Mouse (Mus musculus) macrophage (primary cell): ENCODE data around the gene Fam72a. TPM values are rescaled to one million over a fixed set of nuclear protein-coding genes. Genes with fewer than 3 reads are reported as not detected.
"Not testable (repeated sequence)": the region's sequence is repeated elsewhere in the genome, so short reads cannot be mapped to it uniquely, and the experiment has no call there.

Experiments used
- H3K27ac ChIP-seq: fragments of 350-480 bp; formaldehyde crosslinking; 2 replicates; pipeline ENCODE4 v1.9.0; 2021
- H3K36me3 ChIP-seq: fragments of 350-480 bp; formaldehyde crosslinking; 2 replicates; pipeline ENCODE4 v1.9.0; 2021; ENCODE audit errors: inconsistent target
- H3K4me3 ChIP-seq: fragments of 350-480 bp; formaldehyde crosslinking; 2 replicates; pipeline ENCODE4 v1.9.0; 2021; ENCODE audit errors: inconsistent target
- H3K79me2 ChIP-seq: fragments of 350-480 bp; formaldehyde crosslinking; 2 replicates; pipeline ENCODE4 v1.9.0; 2021; ENCODE audit errors: inconsistent target
- WGBS: methylation state at CpG from one replicate; pipeline ENCODE4 v1.1.7; 2026; ENCODE audit warnings: inconsistent platforms; ENCODE audit not compliant: missing documents; 5-methylcytosine and 5-hydroxymethylcytosine counted together
- polyA plus RNA-seq: library from polyadenylated mRNA; stranded (reverse); fragments of 250-400 nt; gene quantifications from 3 replicates; pipeline ENCODE4 v1.2.4, GENCODE M21; 2018; ENCODE audit warnings: inconsistent platforms

The Fam72a gene
- polyA plus RNA-seq, 1 experiment from 2014 or later: 1.5 TPM

DNA sequence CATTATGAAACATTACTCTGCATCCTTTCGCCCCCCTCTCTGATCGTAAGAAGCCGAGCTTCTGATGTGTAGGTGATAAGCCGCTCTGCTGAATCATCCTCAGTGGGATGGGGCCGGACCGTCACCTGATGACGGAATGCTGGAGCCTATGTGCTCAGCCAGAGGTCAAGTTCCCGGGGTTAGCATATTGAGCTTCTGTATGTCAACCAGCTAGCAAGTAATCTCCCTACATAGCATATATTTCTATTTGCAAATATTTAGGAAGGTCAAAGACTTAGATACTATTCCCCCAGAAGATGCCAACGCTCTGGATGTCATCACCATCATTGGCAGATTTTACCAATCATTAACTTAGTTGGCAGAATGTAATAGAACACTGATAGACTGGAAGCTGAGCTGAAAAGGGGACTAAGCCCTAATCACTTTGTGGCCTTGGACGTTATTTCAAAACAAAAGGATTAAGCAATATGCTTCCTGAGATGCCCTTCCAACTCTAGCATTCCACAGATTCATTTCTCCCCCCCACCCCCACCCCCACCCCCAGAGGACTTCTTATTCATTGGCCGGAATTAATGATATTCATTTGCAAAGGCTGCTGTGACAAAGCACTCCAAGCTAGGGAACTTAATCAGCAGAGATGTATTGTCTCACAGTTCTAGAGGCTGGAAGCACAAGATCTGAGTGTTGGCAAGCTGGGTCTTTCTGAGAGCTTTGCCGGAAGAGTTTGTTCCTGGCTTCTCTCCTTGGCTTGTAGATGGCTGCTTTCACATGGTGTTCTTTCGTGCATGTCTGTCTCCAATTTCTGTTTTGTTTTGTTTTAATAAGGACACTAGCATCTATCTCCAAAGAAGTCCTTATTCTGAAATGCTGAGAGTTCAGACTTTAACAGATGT, 19.3 kb downstream of the Fam72a start:
- Histone ChIP-seq H3K36me3 (no peaks in the 10 kb centered on the region), H3K27ac (no peak overlapping the region), H3K79me2 (no peaks in the 10 kb centered on the region), H3K4me3 (no peak overlapping the region)
- 84% methylated on average over 13 of the region's 13 CpGs for WGBS

DNA sequence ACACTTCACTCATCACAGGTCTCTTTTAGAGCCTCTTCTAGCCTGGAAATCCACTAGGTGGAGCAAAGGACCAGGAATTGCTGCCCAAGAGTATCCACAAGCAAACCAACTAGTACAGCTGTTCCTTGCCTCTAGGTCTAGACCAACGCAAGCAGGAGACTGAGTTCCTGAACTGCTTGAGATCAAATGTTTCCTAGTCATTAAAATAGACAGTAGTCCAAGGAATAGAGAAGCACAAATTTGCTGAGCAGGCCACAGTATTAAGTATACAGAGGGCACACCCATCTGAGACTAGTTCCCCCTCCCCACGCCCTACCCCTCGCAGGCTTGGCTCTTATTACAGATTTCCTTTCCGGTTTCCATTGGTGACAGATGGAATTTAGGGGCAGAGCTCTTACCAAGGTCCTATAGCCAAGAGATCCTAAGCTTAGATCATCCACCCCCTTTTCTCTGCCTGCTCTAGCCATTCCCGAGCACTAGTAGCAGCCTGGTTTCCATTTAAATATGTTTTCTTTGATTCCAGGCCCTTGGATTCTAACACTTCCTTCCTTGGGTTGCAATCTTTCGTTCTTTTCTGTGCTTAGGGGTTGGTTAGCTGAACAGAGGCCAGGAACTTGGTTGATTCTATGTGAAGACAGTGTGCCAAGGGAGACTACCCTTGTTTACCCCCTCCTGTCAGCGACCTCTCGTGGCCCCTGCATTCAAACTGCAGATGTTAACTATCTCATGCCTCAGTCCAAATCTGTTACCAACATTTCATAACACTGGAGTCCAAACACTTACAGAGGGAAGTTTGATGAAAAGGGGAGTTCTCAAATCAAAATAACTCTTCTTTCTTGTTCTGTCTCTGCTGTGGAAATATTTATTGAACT, 21.0 kb downstream of the Fam72a start:
- Histone ChIP-seq H3K36me3 (no peaks in the 10 kb centered on the region), H3K4me3 (no peak overlapping the region), H3K79me2 (no peaks in the 10 kb centered on the region), H3K27ac (no peak overlapping the region)
- WGBS: 54% methylated on average over 8 of the region's 8 CpGs

DNA sequence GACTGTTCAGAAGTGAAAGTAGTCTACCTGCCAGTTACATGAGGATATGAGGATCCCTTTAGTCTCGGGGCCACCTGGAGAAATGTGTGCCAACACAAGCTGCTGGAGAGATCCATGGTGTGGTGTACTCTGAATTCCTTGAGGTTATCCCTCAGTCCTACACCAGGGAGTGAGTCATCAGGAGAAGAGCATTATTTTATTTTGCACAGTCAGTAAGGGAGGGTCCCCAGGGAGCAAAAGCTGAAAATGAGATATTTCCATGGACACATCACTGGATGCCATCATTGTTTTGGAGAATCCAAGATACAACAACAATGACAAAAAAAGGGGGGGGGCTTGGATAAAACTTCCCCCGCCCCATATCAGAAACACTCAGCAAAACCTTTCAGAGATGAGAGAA, 24.3 kb downstream of the Fam72a start:
- 90% methylated on average over 2 of the region's 2 CpGs for WGBS
- Histone ChIP-seq H3K36me3 (no peaks in the 10 kb centered on the region), H3K27ac (no peak overlapping the region), H3K4me3 (no peak overlapping the region), H3K79me2 (no peaks in the 10 kb centered on the region)

DNA sequence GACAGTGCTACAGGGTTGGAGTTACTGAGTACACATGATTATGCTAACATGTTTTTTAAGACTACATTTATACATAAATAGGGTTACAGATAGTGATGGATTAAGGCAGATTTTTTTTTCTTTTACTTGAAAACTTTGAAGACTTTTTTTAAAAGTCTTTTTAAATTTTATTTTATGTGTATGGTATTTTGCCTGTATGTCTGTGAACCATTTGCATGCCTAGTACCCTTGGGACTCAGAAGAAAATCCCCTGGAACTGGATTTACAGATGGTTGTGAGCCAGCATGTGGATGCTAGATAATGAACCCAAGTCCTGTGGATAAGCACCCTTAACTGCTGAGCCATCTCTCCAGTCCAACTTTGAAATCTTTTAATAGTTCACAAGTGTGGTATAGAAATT, 25.7 kb downstream of the Fam72a start:
- Histone ChIP-seq H3K36me3 (no peaks in the 10 kb centered on the region), H3K79me2 (no peaks in the 10 kb centered on the region), H3K4me3 (no peak overlapping the region), H3K27ac (no peak overlapping the region)

DNA sequence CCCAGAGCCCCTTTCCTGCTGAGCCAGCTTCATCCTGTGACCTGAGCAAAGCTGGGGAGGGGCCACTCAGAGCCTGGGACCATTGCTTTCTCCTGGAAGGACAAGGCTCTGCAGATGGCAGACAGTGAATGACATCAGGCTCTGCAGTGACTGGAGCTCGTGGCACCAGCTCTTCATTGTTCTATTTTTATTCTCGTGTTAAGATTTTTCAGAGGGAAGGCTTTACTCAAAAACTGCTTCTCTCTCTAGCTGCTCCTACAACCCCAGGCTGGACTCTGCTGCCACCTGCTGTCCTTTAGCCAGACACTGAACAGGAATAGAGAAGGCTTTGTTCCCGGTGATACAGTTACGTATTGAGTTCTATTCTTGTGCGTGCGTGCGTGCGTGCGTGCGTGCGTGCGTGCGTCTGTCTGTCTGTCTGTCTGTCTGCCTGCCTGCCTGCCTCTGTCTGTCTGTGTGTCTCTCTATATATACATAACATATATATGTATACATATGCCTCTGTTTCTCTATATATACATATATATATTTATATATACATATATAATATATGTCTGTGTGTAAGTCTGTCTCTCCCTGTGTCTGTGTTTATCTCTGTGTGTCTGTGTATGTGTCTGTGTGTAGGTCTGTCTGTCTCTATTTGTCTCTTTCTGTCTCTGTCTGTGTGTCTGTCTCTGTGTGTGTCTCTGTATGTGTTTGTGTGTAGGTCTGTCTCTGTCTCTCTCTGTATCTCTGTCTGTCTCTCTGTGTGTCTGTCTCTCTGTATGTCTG, 27.5 kb downstream of the Fam72a start:
- H3K4me3 ChIP-seq: no peak overlapping the region
- 0% methylated on average over 13 of the region's 13 CpGs for WGBS
- H3K27ac ChIP-seq: peak overlapping the region; percentile 50

DNA sequence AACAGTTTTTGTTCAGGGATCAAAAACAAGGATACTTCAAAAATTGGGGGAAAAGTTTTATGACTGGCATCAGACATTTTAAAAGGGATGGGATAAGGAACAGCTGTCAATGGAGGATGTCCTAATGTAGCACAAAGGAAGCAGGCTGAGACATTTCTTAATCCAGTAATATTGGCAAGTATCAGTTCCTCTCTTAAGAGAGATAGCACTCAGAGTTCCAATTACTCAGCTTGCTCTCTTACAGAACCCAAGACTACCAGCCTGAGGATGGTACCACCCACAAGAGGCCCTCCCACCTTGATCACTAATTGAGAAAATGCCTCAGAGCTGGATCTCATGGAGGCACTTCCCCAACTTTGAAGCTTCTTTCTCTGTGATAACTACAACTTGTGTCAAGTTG, 32.8 kb downstream of the Fam72a start:
- H3K27ac ChIP-seq: peak overlapping the region; percentile 47
- no peaks in the 10 kb centered on the region for H3K79me2 ChIP-seq
- no peaks in the 10 kb centered on the region for H3K36me3 ChIP-seq
- H3K4me3 ChIP-seq: no peak overlapping the region

More for the DNA sequence above, 27.5 kb downstream of the Fam72a start:
- Histone ChIP-seq H3K79me2 (no peaks in the 10 kb centered on the region), H3K36me3 (no peaks in the 10 kb centered on the region)

DNA sequence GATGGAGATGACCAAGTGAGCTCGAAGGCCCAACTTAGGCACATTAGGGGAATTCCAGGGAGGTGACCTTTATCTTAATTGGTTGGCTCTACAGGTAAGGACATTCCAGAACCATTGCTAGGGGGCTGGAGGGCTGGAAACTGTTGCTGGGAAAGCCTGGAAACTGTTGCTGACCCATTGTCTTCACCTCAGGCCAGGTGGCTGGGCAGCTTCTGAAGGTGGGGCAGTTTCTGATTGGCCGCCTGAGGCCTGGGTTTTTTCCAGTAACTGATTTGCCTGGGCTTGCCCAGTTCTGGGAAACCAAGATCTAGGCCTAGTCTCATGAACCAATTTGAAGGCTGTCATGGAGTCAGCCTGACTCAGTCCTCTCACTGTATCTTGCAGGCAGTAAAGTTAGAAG, 34.4 kb downstream of the Fam72a start:
- no peak overlapping the region for H3K27ac ChIP-seq
- H3K36me3 ChIP-seq: no peaks in the 10 kb centered on the region
- 91% methylated on average over 2 of the region's 2 CpGs for whole genome bisulfite sequencing
- H3K4me3 ChIP-seq: no peak overlapping the region
- no peaks in the 10 kb centered on the region for H3K79me2 ChIP-seq

DNA sequence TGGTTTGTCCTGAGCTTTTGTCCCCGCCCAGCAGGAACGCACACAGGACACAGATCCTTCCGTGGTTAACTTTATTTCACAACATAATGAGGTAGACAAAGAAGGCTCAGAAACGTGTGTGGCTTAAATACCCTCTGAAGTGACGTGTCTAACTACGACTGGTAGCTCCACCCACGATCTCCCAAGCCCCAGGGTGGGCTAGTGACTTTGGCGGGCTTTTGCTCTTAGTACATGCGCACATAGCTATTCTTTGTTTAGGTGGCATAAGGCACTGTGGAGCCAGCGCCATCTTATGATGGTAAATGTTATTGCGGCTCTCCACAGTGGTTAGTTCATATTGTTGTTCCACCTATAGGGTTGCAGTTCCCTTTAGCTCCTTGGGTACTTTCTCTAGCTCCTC, 38.4 kb downstream of the Fam72a start:
- not testable (repeated sequence) for H3K79me2 ChIP-seq, H3K27ac ChIP-seq, H3K36me3 ChIP-seq, H3K4me3 ChIP-seq
- 9% methylated on average over 11 of the region's 11 CpGs for WGBS

DNA sequence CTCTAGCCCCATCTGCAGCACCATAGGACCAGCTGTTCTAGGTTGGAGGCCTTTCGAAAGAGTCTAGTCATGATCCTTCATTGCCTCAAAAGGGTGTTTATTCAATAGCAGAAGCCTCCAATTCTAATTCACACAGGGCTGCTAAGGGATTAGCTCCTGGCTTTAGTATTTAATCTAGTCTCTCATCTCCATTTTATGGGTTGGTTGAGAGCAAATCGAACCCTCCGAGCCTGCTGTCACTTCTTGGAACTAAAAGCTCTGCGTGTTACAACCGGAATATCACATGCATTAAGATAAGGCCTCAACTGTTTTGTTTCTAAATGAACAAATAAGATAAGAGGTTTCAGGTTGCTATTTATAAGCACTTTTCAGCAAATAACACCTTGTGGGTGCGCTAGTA, 42.0 kb downstream of the Fam72a start:
- Histone ChIP-seq H3K4me3 (no peak overlapping the region), H3K79me2 (no peaks in the 10 kb centered on the region), H3K27ac (no peak overlapping the region), H3K36me3 (no peaks in the 10 kb centered on the region)
- 96% methylated on average over 6 of the region's 6 CpGs for WGBS

DNA sequence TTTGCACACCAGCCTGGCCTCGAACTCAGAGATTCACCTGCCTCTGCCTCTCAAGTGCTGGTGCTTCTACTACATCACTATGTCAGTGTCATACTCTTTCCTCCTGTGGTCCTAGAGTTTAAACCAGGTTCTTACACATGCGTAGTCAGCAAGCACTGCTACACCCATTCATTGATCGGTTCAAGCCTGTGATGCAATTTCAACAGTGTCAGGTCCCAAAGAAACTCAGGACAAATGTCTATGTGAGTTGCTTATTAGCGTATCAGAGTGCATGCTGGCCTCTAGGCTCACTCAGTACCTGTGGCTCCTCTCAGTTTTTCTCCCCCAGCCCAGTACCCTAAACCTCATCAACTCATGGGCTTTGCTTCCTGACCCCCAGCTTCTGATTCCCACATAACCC, 42.7 kb downstream of the Fam72a start:
- Histone ChIP-seq H3K27ac (no peak overlapping the region), H3K36me3 (no peaks in the 10 kb centered on the region), H3K79me2 (no peaks in the 10 kb centered on the region), H3K4me3 (no peak overlapping the region)
- WGBS: 89% methylated on average over 4 of the region's 4 CpGs

DNA sequence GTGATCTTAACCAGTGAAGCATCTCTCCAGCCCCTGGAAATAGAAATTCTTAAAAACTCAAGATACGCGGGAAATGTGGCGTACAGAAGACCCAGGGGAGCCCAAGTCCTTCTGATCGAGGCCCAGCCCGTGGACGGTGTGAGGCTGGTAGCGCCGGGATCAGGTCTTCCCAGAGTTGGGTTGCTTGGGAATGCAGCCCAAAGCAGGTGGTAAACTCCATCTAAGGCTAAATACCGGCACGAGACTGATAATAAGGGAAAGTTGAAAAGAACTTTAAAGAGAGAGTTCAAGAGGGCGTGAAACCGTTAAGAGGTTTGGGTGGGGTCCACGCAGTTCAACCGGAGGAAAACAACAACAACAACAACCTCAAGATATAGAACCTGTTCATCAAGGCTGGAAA, 46.0 kb downstream of the Fam72a start:
- H3K36me3 ChIP-seq: no peaks in the 10 kb centered on the region
- H3K27ac ChIP-seq: no peak overlapping the region
- H3K4me3 ChIP-seq: no peak overlapping the region
- WGBS: 95% methylated on average over 14 of the region's 14 CpGs
- H3K79me2 ChIP-seq: no peaks in the 10 kb centered on the region

DNA sequence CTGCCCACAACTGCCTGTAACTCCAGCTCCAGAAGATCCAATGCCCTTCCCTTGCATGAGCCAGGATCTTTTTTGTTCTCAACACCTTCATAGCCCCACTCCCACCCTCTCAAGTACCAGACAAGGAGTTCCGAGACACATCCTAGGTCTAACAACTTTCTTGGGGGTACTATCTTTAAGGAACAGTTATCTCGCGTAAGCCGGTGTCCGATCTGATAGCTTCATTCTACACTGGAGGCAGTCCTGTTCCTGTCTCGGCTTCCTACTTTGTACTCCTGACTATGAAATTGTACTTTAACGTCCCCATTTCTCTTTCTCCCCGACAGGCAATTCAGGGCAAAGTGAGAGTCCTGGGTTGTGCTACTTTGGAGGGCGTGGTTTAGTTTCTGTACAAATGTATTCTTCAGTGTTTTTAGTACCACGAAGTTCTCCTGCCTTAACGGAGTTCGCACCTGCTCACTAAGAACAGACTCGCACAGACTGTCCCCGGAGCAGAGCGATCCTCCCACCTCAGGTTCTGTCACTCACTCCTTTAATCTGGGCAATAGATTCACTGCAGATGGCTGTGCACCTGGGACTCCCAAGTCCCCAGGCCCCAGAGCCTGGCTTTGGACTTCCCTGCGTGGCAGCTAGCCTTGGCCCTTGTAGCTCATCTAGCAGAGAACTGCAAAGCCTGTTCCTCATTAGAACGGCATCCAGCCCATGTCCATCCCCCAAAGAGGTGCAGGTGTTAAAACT, 51.4 kb downstream of the Fam72a start:
- WGBS: 83% methylated on average over 17 of the region's 17 CpGs
- Histone ChIP-seq H3K4me3 (no peak overlapping the region), H3K36me3 (no peaks in the 10 kb centered on the region), H3K79me2 (no peaks in the 10 kb centered on the region), H3K27ac (no peak overlapping the region)

DNA sequence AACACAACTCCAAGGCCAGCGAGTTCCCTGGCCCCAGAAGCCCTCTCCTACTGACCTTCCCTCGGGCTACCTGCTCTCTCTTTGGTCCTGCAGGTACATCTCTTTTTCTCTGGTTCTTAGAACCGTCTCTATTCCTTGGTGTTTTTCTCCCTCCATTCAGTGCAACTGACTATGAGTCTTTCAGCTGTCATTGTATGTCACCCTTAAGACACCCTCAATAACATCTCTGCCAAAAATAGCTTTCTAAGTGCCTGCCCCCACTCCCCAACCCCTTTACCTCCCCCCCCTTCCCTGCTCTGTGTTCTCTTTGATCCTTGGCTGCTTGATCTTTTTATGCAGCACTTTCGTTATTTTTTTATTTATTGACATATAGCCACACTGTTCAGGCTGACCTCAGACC, 52.7 kb downstream of the Fam72a start:
- Histone ChIP-seq H3K27ac (no peak overlapping the region), H3K79me2 (no peaks in the 10 kb centered on the region), H3K4me3 (no peak overlapping the region), H3K36me3 (no peaks in the 10 kb centered on the region)
- WGBS: 86% methylated on average over 4 of the region's 4 CpGs

DNA sequence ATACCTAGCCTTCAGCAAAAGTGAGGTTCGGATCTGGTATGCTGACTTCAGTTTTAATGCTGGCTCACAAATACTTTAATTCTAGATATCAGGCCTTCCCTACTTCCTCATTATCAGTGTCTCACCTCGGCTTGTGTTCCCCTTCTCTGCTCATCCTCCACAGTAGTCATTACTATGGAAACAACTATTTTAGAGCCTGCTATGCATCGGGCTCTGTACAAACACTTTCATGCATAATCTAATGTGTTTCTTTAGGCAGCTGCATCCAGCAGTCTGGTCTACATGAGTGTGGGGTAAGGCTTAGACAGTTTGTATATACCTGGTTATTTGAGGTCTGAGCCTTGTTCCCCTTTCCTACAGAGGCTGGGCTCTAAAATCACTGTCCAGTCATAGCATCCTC, 55.9 kb downstream of the Fam72a start:
- H3K4me3 ChIP-seq: no peak overlapping the region
- no peaks in the 10 kb centered on the region for H3K79me2 ChIP-seq
- 56% methylated on average over 3 of the region's 3 CpGs for WGBS
- H3K27ac ChIP-seq: no peak overlapping the region
- no peaks in the 10 kb centered on the region for H3K36me3 ChIP-seq
